Mouse (Mus musculus): ENCODE data around the gene Ppcs.
A peak's percentile ranks its signal among the peaks of the same experiment; 100 is the strongest.

Gene Ppcs

GRCm38 (mm10) chr4:119422294-119422964 lies at the start of gene Ppcs, which contains the start of gene Zmynd12:
Ppcs (minus strand) TSS chr4:119422420.
Zmynd12 (plus strand) TSS chr4:119422814.
- DNase-seq (ENCODE audit: low read depth, low spot score) = peak; percentile 77

DNA sequence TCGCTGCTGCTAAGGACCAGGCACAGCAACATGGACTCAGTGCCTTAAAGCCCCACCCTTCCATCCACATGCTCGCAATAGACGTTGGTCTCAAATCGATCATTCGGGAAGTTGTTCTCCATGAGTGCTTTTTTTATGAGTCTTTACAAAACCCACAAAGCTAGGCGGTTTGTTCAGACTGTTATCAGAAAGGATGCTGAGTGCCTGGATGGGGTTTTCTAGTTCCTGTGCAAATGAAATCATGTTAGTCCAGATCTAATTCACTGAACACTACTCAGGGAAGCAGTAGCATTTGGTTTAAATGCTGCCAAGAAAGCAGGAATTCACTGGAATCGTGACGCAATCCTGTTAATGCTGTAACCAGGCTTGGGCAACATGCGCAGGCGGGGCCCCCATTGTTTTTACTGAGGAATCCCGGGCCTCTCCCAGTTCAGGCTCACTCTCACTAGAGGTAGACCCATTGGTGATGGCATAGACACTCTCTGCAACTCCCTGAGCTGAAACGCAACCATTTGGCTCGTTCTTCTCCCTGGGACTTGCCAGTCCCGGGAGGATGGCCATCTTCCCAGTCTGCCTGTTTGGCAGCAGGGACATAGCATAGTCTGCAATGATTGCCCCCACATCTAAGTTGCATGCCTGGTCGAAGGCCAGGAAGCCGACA lies 45.6 kb upstream of the Ppcs start:
- no peak for DNase-seq (ENCODE audit: low read depth, low spot score)

DNA sequence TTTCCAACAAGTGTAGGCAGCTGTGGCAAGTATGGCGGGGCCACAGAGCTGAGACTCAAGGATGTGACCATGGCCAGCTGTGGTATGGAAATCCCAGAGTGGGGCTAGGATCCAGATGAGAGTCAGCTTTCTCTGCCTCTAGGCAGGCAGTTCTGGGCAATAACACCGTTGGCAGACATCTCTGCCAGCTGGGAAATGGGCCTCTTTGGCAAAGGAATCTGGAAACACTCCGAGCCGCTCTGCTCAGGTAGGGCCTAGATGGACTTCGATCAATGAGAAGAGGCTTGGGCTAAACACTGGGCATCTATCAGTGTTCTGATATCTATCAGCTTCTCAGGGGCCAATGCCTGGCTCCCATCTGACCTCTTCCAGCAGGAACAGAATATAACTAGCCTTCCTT lies 43.6 kb upstream of the Ppcs start:
- no peak for DNase-seq (ENCODE audit: low read depth, low spot score)

- DNase-seq (ENCODE audit: low read depth, low spot score) = no peak
Measured at GRCm38 (mm10) chr4:119463756-119464419, 41.7 kb upstream of the Ppcs start.

DNA sequence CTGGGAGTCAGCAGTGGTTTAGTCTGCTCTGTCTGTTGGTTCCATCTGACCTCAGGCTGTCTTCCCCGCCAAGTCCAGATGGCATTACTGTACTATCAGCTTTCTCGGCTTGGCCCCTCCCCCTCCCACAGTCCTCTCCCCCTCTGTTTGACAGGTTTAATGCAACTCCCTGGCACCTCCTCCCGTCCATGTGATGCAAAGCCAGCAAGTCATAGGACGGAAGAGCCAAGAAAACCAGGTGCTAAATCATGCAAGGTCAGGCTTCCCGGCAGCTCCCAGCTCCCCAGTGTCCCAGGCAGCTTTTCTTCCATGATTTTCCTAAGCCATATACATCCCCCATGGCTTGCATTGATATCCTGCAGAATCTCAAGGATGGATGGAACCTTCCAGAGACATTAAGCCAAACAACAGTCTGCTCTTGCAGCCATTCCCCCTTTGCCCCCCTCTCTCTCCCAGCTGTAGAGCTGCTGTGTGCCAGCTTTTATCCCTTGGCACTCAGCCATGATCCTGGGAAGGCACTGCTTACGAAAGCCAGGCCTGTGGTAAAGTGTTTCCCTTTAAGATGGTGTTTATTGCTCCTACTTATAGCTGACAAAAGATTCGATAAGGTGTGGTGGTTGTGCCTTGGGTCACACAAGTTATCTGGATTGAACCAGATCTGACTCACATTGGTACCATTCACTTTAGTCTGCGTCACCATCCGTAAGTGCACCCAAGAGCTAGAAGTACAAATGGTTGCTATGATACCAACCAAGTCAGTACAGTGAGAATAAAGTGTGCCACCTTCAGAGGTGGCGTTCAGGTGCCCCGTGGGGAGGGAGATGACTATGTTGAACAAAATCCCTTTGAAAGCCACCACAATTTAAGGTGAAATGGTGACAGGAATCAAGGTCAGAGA lies 40.9 kb upstream of the Ppcs start:
- DNase-seq (ENCODE audit: low read depth, low spot score) = peak; percentile 37

GRCm38 (mm10) chr4:119462457-119462856 lies 40.2 kb upstream of the Ppcs start:
- no peak for DNase-seq (ENCODE audit: low read depth, low spot score)

DNA sequence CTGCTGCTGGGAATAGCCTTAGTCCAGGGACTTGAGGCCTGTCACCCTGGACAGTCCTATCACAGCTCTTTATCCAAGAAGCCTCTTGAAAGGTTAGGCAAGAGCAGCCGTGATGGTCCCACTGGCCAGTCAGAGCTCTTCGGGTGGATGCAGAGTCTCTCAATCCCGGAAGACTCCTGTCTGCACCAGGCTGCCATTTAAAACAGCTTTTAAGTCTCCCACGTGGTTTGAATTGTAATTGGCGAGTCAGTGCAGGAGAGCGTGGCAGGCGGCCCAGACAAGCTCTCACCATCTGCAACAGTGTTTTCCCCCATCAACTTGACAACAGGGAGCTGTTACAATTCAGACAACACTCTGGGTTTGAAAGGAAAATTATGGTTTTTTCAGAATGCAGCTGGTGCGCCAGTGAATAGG lies 38.5 kb upstream of the Ppcs start:
- peak; percentile 25 for DNase-seq (ENCODE audit: low read depth, low spot score)

DNA sequence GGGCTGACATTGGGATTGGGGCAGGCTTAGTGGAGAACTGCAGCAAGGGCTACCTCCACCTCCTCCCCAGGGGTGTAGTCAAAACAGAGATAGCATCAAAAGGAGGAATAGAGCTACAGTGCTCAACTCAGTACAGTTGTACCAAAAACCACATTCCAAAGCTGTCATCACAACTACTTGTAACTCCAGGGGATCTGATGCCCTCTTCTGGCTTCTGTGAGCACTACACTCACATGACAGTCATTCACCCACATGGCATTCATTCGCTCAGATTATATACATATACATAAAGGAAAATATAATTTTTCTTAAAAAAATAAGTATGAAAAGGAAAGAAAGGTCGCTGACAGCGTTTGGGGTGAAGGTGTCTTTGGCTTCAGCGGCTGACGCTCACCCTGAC lies 38.1 kb upstream of the Ppcs start:
- DNase-seq (ENCODE audit: low read depth, low spot score) = no peak

DNA sequence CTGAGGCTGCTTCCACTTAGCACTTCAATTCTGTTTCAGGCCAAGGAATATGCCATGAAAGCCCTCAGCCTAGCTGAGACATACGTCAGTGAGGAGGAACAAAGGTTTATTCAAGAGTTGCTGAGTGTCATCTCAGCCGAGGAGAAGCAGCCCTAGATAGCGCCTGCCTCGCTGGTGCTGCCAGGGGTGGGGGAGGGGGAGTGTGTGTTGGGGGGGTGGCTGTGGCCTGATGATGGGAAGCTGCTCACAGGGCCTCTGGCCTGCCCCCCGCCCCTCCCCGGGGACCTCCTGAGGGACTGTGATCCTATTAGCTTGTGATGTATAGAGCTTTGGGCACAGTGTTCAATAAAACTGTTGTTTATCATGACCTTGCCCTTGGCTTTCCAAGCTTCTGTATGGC lies 31.3 kb upstream of the Ppcs start:
- DNase-seq (ENCODE audit: low read depth, low spot score) = no peak

DNA sequence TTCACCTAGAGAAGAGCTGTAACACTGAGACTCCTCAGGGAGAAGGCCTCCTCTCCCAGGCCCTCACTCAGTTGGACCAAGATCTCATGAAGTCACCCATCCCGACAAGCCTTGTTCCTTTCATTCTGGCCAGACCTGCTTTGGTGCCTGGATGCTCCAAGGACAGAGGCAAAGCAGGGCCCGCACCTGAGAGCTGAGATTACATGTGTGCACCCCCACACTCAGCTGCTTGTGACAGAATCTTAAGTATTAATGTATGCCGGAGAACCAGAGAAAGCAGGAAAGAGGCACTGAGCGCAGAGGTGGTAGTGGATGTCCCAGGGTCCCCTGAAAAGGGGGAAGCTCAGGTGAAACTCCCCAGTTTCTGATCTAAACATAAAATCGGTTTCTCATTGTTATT lies 30.9 kb upstream of the Ppcs start:
- DNase-seq (ENCODE audit: low read depth, low spot score) = no peak

DNA sequence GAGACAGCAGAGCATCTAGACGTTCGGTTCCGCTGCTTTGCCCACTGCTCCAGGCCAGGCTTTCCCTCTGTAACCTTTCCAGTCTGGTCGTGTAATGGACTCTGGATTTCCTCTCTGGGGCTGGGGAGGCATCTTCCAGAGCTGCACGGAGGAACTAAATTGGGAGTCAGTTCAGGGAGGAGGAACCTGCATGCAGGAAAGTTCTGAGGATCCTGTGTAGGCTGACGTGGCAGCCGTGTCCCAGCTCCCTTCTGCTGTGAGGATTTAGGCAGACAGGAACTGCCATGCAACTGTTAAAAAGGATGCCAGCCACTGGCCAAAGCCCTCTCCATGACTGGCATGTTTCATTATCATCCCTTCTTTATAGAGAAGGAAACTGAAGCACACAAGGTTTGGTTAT lies 28.2 kb upstream of the Ppcs start:
- no peak for DNase-seq (ENCODE audit: low read depth, low spot score)

- DNase-seq (ENCODE audit: low read depth, low spot score) = no peak
Measured at GRCm38 (mm10) chr4:119447786-119448185, 25.6 kb upstream of the Ppcs start.

DNA sequence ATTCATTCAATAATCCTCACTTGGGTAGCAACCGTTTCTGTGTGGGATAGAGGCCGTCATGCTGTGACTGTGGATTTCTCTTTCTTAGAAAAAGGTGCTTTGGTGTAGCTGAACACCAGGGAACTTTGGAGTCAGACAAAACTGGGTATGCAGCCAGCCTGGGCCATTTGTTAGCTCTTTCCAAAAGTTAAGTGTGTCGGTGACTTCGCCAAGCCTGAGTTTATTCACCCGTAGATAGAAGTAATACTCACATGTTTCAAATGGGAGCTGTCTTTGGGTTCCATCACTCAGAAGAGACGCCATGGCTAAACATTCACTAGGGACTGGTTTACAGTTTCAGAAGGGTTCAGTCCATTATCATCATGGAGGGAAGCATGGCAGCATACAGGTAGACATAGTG lies 25.0 kb upstream of the Ppcs start:
- no peak for DNase-seq (ENCODE audit: low read depth, low spot score)

GRCm38 (mm10) chr4:119442539-119442938 lies 20.3 kb upstream of the Ppcs start:
- no peak for DNase-seq (ENCODE audit: low read depth, low spot score)

DNA sequence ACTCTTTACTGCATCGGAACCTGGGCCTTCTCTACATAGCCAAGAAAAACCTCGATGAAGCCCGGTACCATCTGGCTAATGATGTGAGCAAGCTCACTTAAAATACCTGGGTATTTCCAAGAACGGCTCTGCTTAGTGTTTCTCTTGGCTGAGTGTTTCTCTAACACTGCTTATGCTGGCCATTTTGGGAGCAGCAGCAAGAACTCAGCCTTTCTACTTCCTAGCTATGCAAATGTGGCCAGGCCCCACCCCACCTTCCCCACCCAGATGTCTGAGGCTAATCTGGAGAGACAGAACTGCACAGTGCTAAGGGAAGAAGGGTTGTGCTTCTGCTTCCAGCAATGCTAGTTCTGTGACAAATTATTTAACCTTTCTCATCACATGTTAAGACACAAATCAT lies 19.6 kb upstream of the Ppcs start:
- no peak for DNase-seq (ENCODE audit: low read depth, low spot score)

DNA sequence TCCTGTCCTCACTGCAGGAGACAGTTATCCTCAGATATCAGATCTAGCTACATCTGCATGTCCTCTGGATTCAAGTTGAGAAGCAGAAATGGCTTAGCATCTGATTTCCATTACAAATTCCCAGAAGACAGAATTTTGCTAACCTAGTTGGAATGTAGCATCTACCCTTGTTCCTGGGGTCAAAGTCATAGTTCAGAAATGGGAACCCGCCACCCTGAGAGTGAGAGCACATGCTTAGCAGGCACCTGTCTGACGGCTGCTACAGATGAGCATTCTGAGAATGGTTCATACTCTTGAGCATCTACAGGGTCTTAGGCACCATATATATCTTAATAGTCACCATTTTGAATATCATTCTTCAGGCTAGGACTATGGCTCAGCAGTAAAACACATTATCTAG lies 15.7 kb upstream of the Ppcs start:
- DNase-seq (ENCODE audit: low read depth, low spot score) = no peak

DNA sequence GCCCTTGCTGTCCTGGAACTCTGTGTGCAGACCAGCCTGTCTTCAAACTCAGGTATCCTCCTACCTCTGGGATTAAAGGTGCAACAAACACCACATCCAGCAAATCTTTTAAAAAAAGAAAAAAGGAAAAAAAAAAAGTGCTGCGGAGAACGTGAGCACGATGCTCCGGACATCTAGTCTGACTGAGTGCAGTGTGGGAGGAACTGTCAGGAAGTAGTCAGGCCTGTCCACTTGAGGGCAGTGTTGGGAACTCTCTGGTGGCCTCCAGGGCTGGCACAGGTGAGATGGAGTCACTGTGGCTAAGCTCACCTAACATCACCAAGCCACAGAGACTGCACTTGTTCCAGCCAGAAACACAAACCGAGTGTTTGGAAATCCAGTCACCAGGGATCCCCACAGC lies 8.5 kb upstream of the Ppcs start:
- no peak for DNase-seq (ENCODE audit: low read depth, low spot score)

DNA sequence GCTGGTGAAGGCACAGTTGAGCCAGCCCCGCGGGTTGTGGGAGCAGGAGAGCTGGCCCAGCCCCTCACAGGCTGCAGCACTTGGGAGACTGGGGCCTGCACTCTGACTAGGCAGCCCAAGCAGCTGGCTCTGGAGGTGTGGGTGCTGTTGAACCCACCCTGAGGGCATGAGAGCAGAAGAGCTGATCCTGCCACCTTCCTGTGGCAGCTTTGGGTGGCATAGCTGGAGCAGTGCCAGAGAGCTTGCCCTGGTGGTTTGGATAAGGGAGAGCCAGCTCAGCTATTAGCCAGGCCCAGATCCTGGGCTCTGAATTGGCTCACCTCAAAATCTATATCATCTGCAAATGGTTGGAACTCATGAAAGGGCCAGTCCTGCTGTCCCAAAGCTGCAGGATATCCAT lies 5.5 kb upstream of the Ppcs start:
- DNase-seq (ENCODE audit: low read depth, low spot score) = no peak

GRCm38 (mm10) chr4:119425601-119426000 lies 3.4 kb upstream of the Ppcs start:
- no peak for DNase-seq (ENCODE audit: low read depth, low spot score)

DNA sequence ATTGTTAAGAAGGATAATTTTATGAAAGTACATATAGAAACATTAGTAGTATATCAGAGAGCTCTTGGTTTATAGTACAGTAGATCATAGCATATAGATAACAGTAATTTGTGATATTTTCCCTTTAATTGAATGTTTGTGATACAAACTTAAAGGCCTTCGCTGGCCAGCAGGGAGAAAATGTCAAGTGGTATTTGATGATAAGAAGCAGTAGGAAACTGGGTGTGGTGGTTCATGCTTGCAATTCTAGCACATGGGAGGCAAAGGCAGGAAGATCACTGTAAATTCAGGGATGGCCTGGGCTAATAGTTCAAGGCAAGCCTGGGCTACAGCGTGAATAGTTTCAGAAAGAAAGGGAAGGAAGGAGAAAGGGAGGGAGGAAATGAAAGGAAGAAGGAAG lies 2.9 kb upstream of the Ppcs start:
- no peak for DNase-seq (ENCODE audit: low read depth, low spot score)

- no peak for DNase-seq (ENCODE audit: low read depth, low spot score)
Measured at GRCm38 (mm10) chr4:119421921-119422293, 313 bp downstream of the Ppcs start.

GRCm38 (mm10) chr4:119421191-119421590 lies 1.0 kb downstream of the Ppcs start:
- DNase-seq (ENCODE audit: low read depth, low spot score) = no peak
